Mouse (Mus musculus): ENCODE results near the gene Pds5b.
"Not testable (repeated sequence)": the region's sequence is repeated elsewhere in the genome, so short reads cannot be mapped to it uniquely, and the experiment has no call there.

The Pds5b gene

DNA sequence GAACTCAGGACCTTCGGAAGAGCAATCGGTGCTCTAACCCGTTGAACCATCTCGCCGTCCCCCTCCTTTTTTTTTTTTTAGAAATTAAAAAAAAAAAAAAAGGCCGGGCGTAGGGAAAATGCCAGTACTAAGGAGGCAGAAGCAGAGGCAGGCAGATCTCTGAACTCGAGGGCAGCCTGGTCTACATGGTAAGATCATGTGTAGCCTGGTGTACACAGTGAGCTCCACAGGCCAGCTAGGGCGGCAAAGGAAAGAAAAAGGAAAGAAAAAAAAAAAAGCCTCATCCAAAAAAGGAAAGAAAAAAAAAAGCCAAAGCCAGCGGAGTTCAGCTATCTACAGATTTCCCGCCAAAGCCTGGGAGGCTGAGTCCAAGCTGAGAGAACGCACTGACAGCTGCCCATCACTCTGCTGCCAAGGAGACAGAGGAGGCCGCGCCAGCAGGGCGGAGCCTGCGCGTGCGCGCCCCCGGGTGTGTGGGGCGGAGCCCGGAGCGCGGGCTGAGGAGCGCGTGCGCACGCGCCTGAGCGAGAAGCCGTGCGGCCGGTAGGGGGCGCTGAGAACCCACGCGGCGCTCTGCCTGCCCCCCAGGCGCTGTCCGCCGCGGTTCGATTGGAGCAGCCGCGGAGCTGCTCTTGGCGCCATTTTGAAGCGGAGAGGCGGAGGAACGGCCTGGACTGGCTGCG lies at the start of gene Pds5b:
Gene Pds5b (plus strand): TSS at position 587 of the 683 bp plus-strand sequence.
- DNase-seq, result peak; percentile 96

DNA sequence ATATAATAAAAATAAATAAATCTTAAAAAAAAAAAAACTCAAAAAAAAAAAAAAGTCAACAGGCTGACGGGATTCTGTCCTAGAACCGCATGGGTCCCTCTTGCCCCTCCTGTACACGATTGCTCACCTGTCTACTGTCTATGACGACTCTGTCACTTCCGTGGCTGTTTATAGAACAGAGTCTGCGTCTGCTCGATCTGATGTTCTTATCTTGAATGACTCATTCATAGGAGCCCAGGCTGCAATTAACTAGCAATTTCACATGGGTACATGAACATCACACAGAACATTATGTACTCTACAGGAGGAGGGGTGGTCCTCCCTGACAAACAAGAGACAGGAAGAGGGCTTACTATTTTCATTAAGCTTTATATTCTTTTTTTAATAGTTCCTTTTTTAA lies 48.0 kb upstream of the Pds5b start:
- no peak for DNase-seq

DNA sequence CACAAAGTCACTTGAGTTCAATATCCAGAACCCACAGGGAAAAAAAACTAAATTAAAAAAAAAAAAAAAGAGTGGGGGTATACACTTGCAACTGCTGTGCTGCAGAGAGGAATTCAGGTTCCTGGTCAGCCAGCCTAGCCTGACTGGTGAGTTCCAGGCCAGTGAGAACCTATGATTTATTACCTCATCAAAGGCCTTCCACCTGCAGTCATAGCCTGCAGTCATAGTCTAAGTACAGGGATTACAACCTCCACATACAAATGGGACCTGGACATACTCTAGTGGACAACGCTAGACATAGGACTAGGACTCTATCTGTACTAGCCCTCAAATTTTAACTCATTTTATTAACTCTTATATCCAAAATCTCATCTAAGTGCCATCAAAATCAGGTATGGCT lies 44.3 kb upstream of the Pds5b start:
- DNase-seq, result no peak

DNA sequence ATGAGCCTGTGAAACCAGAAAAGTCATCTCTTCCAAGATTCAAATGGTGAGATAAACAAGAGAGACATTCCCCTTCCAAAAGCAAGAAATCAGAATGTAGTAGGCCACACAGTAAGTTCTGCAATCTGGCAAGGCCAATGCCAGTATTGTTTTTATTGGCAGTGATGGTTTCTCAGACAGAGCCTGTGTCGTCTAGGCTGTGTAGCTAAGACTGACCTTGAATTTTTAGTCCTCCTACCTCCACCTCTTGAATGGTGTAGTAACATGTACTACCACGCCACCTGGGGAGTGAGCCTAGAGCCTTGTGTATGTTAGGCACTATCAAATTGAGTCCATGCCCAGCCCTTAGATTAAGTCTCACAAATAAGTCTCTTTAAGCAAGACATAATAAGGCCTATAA lies 43.8 kb upstream of the Pds5b start:
- DNase-seq, result no peak

DNA sequence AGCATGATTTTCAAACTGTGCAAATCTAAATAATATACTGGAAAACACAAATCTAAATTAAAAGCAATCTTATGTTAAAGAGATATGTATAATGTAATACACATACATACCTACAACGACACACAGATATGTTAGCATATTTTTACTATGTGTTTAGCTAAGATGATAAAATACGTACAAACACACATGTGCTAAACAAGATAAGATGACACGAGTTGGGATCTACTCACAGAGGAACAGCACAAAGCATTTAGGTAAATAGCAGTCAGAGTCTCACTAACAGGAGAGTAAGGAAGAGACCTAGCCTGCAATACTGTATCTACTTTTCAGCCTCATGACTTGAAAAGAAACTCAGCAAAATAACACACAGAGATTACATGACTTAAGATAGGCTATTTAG lies 32.1 kb upstream of the Pds5b start:
- no peak for DNase-seq

DNA sequence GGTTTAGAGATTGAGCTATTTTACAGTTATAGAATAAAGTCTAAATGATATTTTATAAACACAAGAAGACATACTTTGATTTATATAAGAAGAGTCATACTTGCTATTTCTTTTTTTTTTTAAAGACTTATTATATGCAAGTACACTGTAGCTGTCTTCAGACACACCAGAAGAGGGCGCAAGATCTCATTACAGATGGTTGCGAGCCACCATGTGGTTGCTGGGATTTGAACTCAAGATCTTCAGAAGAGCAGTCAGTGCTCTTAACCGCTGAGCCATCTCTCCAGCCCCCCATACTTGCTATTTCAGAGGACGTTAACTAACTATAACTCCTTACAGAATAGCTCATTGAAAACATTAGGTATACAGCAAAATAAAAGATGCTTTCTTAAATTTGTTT lies 30.1 kb upstream of the Pds5b start:
- DNase-seq, result not testable (repeated sequence)

DNA sequence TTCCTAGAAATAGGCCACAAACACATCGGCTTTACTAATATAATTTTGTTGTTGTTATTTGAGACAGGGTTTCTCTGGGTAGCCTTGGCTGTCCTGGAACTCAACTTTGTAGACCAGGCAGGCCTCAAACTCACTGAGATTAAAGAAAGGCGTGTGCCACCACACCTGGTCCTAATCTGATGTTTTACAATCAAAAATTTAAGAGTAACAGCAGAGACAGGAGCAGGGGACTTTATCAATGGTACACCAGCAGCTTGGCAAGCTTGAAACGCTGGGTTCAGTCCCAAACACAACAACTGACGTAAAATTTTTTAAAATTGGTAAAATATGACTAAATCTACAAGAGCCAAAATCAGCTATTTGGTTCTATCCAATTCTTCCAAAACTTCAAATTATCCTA lies 28.6 kb upstream of the Pds5b start:
- no peak for DNase-seq

DNA sequence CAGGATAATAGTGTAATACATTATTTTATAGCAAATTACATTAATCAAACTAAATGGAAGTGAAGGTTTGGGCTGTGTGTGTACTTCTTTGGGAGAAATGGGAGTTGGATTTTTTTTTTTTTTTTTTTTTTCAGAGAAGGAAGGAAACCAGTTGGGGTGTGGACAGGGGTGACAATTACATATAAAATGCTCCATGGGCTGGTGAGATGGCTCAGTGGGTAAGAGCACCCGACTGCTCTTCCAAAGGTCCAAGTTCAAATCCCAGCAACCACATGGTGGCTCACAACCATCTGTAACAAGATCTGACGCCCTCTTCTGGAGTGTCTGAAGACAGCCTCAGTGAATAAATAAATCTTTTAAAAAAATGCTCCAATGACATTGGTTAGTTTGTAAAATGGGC lies 21.0 kb upstream of the Pds5b start:
- no peak for DNase-seq

DNA sequence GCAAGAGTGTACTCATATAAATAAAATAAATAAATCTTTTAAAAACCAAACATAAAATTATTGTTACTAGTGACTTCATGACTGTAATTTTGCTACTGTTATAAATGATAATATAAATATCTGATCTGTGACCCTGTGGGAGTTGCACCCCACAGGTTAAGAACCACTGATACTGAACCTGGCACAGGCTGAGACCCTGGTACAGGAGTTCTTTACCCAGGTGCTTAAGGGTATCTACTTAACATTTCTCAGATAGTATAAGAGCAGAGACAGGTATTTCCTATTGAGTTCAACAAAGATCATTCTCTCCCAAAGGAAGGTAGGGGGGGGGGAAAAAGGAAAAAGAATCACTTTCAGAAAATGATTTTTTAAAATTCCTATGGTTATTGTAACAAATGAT lies 19.0 kb upstream of the Pds5b start:
- no peak for DNase-seq

DNA sequence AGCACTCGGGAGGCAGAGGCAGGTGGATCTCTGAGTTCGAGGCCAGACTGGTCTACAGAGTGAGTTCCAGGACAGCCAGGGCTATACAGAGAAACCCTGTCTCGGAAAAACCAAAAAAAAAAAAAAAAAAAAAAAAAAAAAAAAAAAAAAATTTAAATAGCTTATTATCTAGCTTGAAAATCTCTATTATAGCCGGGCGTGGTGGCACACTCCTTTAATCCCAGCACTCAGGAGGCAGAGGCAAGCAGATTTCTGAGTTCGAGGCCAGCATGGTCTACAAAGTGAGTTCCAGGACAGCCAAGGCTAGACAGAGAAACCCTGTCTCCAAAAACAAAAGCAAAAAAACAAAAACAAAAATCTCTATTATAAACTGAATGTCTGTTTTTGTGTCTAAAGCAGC lies 14.1 kb upstream of the Pds5b start:
- DNase-seq, result not testable (repeated sequence)

DNA sequence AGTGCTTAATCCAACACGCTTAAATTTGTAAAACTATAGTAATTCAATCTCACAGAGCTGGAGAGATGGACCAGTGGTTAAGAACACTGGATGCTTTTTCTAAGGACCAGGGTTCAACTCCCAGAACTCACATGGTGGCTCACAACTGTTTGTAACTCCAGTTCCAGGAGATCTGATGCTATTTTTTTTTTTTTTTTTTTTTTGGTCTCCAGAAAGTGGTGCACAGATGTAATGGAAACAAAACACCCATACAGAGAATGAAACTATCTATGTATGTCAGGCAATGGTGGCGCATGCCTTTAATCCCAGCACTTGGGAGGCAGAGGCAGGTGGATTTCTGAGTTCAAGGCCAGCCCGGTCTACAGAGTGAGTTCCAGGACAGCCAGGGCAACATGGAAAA lies 13.2 kb upstream of the Pds5b start:
- not testable (repeated sequence) for DNase-seq

DNA sequence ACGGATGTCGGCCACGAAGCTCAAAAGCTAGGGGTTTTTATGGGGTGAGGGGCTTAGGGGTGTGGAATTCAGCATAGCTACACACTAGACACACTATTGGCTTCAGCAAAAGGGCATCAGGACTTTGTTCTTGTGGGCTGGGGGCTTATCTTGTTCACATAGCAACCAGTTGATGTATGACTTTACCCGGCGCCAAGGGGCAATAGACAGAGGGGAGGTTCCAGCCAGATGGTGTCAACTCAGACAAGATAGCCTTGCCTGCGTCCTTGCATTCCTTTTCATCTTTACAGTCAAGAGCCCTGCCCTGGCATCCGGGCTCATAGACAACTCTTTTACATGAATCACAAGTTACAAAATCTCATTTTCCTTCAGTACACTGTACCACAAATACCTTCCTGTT lies 9.6 kb upstream of the Pds5b start:
- DNase-seq, result not testable (repeated sequence)

DNA sequence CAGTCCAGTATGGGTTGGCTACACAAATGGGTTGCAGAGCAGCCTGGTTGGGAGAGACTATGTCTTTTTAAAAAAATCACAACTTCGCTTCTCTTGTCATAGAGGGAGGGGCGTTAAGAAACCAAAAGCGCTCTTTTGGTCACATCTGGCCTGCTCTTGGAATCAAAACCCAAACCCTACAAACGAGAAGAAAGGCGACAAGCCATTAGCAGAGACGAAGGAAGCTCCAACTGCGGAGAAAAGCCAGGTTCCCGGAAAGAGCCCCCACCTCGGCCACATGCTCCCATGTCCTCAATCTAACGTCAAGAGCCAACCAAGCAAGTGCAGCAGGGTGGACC lies 8.8 kb upstream of the Pds5b start:
- no peak for DNase-seq

DNA sequence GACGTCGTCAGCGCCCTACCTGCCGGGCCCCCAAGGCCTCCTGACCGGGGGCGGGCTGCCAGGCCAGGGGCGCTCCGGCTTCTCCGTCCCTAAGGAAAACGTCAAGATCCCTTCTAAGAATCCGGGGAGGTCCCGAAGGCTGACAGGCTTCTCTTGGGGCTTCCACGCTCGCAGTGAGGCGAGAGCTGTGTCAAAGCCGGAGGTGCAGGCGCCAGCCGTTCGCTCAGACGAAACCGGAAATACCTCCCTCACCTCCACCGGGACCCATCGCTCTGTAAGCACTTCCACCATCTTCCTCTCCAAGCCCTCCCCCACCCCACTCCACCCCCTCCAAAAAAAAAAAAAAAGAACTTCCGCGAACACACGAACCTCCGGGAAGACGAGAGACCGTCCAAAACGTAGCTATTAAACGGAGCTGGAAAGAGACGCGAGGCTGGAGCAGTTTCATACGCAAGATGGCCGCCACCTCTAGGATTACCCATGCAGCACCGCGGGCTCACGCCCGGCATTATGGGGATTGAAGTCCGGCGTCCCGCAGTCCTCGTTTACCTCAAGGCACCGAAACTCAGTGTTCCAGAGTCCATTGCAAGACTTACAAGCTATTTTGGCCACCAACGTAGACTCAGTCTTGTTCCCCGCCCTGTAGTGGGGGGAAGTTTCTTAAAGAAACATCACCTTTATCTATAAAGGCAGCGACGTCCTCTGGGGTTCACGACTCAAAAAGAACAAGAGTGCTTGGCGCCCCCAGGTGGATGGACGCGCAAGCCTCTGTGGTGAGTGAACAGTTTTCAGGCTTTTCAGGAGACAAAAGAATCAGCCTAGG lies 8.2 kb upstream of the Pds5b start:
- DNase-seq, result peak; percentile 95

DNA sequence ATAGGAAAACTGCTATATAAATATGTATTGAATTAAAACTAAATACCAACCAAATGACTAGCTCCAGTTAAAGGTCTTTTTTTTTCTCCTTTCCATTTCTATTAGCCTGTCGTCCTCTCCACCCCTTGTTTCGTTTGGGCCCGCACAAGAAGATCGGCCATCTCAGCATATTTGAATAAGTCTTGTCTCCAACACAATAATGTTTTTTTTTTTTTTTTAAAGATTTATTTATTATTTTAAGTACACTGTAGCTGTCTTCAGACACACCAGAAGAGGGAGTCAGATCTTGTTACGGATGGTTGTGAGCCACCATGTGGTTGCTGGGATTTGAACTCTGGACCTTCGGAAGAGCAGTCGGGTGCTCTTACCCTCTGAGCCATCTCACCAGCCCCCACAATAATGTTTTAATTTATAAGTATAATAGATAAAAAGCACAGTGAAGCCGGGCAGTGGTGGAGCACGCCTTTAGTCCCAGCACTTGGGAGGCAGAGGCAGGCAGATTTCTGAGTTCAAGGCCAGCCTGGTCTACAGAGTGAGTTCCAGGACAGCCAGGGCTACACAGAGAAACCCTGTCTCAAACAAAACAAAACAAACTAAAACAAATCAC lies 7.3 kb upstream of the Pds5b start, which contains the start of gene N4bp2l2:
Gene N4bp2l2 (minus strand): TSS at position 51 of the 607 bp plus-strand sequence.
- not testable (repeated sequence) for DNase-seq

DNA sequence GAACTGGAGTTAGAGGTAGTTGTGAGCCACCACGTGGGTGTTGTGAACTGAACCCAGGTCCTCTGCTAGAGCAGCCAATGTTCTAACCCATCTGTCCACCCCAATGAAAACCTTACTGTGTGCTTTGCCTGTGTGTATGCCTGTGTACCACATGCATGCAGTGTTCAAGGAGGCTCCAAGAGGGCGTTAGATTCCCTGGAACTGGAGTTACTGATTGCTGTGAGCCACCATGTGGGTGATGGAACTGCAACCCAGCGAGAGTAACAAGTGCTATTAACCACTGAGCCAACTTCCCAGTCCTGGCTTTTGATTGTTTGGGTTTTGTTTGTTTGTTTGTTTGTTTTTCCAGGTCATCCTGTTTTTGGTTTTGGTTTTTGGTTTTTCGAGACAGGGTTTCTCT lies 4.8 kb upstream of the Pds5b start:
- DNase-seq, result no peak

DNA sequence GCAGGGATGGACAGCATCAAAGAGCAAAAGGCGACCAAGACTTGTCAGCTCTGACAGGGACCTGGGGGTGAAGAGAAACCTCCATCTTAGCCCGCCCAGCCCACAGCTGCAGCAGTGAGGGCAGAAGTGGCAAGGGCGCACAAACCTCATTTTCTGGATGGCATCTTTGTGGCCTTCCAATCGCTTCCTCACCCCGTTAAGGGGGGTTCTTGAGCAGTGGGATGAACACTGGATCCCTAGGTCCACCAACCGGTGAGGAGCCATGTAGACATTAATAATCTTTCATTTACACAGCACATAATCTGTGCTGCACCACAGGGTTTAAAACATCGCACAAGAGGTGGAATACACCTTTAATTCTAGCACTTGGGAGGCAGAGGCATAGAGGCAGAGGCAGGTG lies 1.2 kb upstream of the Pds5b start:
- DNase-seq, result no peak

DNA sequence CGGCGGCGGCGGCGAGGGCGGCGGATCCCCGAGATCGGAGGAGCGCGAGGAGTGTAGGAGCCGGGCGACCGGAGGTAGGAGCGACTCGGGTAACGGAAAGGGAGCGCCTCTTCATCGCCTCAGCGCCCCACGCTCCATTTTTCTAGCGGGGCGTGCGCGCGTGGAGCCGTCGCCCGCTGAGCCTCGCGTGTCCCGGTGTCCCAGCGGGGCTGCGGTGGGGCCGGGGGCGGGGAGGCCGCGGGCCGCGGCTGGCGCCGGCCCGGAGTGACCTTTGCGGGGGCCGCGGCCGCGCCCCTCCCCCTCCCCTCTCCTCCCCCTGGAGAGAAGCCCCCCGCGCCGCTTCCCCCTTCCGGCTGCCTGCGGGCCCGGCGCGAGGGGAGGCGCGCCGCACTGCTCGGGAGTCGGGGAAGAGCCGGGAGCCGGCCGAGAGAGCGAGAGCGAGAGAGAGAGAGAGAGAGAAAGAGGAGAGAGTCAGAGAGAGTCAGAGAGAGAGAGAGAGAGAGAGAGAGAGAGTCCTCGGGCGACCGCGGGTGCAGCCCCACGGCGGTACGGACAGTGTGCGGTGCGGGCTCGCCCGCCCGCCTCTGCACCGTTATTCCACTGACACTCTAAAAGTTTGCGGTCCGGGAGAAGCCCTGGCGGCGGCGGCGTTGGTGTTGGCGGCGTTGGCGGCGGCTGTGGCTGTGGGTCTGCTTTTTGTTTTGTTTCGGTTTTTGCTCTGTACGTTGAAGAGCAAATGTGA lies 512 bp downstream of the Pds5b start:
- peak; percentile 23 for DNase-seq

DNA sequence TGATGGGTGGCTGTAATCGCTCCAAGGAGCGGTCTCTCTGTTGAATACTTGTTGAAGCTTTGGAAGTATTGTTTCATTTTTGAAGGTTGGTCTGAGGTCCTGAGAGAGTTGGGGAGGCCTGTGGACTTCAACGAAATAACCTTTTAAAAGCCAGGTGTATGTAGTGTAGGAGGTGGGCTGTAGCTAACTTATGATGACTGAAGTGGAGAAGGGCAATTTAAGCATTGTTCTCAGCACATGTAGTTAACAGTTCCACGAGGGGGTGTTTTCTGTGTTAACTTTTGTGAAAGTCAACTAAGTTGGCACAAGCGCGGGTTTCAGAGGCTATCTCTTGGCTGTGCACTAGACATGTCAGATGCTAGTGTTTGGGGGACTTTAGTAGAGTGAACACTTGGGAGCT lies 1.3 kb downstream of the Pds5b start:
- DNase-seq, result no peak

DNA sequence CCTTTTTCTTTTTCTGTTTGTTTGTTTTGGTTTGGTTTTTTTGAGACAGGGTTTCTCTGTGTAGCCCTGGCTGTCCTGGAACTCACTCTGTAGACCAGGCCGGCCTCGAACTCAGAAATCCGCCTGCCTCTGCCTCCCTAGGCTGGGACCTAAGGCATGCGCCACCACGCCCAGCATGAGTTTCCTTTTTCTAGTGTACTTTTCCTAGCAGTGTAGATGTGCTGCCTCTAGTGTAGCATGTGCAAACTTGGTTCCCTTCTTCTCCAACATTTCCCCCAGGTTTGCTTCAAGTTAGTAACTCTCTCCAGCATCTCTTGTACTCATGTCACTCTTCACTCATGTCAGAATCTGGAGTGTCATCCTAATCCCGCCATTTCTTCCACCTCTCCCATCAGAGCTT lies 9.3 kb downstream of the Pds5b start:
- not testable (repeated sequence) for DNase-seq

DNA sequence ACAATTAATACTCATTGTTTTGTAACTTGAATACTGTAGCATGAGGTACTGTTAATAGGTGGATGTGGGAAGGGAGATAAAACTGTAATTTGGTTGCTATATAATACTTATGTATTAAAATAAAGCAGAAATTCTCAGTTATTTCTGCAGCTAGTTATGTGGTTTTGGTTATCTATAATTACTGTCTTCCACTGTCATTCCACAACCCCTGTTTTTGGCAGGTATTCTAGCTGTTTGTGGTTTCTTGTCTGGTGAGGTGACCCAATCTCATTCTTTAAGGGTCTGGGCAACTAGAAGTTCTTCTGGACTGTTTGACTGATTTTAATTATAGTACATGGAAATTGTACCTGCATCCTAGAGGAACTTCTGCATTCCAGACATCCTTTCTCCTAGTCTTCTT lies 17.1 kb downstream of the Pds5b start:
- DNase-seq, result no peak

DNA sequence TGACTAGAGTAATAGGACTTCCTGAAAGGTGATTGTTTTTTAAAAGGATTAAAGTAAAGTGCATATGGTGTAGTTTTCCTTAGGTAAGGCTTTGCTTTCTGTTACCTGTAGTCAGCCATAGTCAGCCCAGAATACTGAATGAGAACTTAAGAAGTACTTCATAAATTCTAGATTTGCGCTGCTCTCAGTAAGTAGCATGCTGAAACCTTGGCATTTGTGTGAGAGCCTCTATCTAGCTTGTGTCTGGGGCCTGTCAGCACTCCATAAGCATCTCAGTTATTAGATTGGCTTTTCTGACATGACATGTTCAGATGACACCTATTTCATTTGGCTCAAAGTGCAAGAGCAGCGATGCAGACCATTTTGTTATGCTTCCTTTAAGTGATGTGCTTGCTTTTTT lies 19.7 kb downstream of the Pds5b start:
- DNase-seq, result no peak

DNA sequence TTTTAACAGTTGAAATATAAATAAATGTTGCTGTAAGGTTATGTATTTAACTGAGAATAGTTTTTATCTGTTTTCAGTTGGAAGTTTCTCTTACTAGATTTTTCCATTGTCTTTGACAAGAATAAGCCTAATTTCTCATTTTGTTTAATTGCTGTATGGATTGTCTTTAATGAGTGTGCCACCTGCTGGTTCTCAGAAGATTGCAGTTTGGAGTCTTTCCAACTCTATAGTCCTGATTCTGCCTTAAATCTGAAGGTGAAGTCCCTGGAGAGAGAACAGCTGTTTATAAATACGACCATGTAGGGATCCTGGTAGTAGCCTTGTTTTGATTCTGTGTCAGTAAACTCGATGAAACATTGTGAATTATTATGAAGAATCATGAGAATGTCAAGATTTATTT lies 29.2 kb downstream of the Pds5b start:
- DNase-seq, result peak; percentile 7

Data from right cerebral cortex, postnatal 14 days (tissue).